Mouse (Mus musculus): ENCODE data around the gene Olfr545.

DNA sequence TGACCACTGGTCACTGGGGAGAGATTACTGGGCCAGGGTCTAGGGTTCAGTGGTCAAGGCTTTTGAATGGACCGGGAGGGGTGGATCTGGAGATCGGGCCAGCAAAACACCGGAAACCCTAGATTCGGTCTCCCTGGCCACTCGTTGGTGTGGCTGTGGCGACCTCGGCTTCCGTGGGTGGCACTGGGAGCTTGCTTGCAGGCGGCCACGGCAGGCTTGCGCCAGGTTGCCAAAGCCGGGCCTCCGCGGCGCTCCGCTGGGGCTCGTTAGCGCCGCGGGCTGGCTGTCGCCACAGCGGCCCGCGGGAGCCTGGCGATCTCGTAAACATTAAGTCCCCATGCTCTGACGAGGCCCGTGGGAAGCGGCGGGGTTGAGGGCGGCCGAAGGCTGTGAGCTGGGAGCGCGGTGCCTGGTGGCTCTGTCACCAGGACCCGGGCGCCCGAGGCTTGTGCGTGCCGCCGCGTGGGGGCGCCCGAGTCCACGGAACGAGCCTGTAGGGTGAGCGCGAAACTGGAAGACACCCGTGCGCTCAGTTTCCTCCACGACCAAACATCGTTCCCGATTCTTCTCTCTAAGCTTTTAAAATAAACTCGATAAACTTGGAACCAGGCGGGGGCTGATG, 13.6 kb upstream of the Olfr545 start:
- TF ChIP-seq POLR2A (IDR thresholded peaks at IDR 0.05; ENCODE audit: low read depth, low read length) (no peak), CTCF (IDR thresholded peaks at IDR 0.05; ENCODE audit: extremely low read depth, insufficient read length, insufficient replicate concordance, low read depth, low read length) (peak; percentile 78; the same call in 1 of the 2 replicates)

Data from small intestine, adult 2 months (tissue).